Mouse (Mus musculus) heart, postnatal 4 days (tissue): ENCODE results near the gene Bcat1. TPM values are rescaled to one million over a fixed set of nuclear protein-coding genes. Genes with fewer than 3 reads are reported as not detected.

Source experiments
- total RNA-seq, 2 experiments: library from RNA; stranded (reverse); gene quantifications; 2 replicates each; pipeline ENCODE4 v1.2.3; 2021

The Bcat1 gene
- total RNA-seq, 2 experiments from 2014 or later = 2.4 to 2.9 TPM

Other genes starting within 250 kb of the Bcat1 start
- 1 to 10 TPM; 1.2 to 2.0 TPM for gene Lrmp, start 39.5 kb upstream of the Bcat1 start, total RNA-seq
- gene Casc1, start 134.8 kb upstream of the Bcat1 start, total RNA-seq = 1 to 10 TPM in 1 of 2 experiments, under 1 TPM in 1; 0.74 to 1.0 TPM
- 10 to 100 TPM; 58.8 to 60.8 TPM for gene Etfrf1, start 134.9 kb upstream of the Bcat1 start, total RNA-seq
- 10 to 100 TPM; 49.2 to 50.5 TPM for gene Kras, start 174.1 kb upstream of the Bcat1 start, total RNA-seq